Mouse (Mus musculus) MN1 (cell line): Measurements from ENCODE around the gene Numb.

Experiments used
- DNase-seq: peaks from one replicate; pipeline ENCODE4 v3.0.0-alpha.2; 2016; ENCODE audit warnings: low spot score

The Numb gene

DNA sequence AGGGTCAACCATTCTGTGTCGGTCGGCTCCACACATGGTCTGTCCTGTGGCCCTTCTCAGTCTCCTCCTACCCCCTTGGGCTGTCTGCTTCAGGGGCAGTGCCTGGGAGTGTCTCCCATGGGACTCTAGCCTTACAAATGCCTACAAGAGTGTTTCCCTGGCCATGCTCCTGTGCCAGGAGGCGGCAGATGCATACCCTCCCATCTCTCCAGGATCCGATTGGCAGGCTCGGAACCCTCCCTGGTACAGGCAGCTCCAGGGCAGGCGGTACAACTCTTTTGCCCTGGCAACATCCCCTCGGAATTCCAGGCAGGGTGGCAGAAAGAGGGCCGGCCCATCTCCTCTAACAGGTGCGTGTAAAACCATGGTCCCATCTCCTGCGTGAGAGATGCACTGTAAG is 139.1 kb downstream of the Numb start:
- DNase-seq, result no peak

DNA sequence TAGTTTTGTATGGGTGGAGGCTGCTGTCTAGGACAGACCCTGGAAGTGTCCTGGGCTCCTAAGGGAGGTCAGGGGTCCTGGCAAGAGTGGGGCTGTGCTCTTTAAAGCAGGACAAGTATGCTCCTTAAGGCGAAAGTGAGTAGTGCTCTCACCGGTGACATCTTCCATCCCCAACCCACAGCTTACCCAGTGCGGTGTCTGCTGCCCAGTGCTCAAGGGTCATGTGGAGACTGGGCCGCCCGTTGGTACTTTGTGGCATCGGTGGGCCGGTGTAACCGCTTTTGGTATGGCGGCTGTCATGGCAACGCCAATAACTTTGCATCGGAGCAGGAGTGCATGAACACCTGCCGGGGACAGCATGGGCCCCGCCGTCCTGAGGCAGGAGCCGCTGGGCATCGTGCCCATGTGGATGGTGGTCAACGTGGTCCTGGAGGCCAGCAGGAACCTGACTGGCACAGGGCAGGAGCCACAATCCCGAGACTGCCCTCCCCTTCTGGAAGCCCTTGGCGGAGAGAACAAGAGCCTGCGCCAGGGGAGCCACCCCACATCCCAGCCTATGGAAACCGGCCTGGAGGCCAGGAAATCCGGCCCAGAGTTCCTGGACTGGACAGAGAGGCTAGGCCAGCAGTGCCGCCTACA is 140.0 kb downstream of the Numb start:
- no peak for DNase-seq

DNA sequence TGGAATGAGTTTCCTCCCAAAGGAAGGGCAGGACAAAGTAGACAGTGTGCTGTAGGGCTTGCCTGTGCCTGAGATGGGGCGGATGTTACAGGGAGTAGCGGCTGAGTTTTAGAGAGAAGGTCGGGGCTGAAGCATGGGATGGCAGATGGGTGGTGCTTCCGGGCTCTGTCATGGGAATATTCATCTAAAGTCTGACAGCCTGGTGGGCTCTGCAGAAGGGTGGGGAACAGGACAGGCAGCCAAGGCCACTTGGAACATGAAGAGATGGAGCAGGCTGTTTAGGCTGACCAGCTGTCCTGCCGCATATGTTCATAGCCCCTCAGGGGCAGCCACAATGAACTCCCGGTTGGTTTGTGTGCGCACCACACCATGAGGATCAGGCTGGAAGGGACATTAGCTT is 140.5 kb downstream of the Numb start:
- DNase-seq, result no peak

DNA sequence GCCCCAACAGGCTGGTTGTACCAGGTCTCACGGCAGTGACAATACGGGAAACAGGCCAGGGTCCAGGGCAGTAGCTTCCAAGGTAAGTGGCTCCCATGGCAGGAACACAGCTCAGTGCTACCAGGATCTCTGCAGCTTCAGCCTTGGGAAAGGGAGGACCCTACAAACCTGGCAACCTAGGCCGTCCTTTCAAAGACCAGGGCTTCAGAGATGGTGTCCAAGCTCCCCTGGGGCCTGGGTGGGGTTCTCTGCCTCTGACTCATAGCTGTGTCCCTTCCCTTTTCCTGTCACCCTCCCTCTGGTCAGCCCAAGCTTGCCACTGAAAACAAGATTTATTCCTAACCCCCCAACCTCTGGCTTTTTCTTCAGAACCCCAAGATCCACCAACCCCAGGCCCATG is 141.6 kb downstream of the Numb start:
- DNase-seq, result no peak

DNA sequence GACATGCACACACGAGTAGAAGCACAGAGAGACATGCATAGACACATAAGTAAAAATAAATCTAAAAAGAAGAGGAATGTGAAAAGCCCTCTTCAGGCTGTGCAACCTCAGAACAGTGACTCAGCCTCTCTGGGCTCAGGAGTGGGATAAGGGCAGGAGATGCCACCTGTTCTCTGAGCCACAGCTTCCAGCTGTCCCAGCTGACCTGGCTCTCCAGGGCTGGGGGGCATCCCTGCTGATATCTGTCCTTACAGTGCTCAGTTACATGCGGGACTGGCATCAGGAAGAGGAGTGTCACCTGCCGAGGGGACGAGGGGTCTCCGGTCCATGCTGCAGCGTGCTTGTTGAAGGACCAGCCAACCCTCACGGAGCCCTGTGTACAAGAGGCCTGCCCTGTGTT is 145.0 kb downstream of the Numb start:
- DNase-seq, result no peak

DNA sequence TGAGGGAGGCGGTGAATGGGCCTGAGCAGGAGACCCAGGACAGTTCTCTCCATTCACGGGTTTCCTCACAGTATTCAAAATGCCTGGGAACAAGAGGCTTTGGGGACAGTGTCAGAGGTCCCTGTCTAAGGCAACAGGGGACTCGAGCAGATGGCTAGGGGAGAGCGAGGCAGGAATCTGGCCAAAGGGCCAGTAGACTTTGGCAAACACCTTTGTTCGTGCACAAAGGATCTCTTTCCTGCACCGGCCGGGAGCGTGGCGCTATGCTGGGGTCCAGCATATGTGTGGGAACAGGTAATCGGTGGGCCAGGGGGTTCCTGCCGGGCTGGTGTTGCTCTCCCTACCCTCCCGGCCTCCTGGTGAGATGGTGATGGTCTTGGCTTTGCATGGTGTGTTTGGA is 146.1 kb downstream of the Numb start:
- no peak for DNase-seq

DNA sequence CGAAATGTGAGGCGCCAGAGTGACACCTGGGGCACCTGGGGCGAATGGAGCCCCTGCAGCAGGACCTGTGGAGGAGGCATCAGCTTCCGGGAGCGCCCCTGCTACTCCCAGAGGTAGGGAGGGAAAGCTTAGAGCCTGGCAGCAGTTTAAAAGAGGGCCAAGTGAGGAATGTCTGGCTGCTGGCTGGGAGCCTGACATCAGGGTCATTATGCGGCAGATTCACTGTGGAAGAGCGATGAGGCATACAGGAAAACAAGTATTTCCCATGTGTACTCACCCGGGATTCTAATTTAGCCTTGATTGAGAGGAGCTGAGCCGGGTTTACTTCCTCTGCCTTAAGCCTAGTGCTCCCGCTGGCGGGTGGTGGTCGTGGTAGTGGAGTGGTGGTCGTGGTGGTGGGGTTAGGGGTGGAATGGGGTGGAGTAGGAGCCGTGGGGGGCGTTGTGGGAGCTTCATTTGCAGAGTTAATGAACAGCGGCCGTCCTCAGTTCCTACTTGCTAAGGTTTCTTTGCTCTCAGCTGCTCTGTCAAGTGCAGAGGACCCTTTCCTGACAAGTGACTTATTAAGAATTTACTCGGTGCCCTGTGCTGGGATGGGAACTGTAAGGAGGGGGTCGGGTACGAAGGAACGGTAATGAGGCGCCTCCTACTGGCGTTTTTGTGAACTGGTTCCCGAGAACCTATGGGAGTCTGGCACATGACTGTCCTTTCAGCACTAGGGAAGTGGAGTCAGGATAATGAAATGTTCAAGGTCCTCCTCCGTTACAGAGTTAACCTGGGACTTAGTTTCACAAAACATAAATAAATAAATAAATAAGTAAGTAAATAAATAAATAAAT is 151.1 kb downstream of the Numb start:
- DNase-seq, result peak; percentile 64

DNA sequence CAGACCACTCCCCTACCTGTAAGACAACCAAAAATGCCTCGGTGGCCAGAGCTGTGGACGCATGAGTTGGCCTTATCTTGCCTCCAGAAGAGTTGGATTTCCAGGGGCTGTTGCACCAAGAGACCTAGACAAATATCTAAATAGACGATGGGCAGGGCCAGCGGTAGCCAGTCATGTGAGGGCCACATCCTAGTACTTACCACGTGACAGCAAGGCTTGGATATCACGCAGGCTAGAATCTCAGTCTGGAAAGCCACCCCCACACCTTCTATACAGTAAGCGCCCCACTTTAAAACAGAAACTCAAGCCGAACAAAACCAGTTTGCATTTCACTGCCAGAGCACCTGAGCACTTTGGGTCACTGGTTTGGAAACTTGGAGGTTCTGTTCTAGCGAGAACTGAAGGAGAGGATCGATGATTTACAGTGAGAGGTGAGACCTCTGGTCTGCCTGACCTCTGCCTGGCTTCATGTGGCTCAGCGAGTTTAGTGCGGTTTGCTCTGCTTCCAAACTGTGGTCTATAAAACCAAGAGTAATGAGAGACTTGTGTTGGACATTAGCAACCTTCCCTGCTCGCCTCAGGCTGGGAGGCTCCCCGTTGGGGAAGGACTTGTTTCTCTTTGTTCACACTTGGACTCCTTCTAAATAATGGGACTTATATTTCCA is 153.4 kb downstream of the Numb start:
- DNase-seq, result no peak

DNA sequence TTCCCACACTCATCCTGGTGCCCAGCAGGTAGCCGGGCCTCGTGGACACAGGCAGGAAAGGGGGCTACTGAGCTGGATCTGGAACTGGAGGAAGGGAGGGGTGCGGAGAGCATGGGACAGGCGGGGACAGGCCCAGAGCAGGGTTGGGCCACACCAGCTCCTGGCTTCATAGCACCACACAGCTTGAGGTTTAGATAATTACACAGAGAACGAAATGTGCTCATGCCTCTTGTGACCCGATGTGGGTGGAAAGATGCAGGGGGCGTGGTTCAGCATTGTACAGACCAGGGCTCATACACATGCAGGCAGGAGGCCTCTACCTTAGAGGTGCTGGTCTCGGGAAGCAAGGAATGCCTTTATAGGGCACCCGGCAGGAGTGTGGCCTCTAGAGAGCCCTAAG is 153.9 kb downstream of the Numb start:
- no peak for DNase-seq

DNA sequence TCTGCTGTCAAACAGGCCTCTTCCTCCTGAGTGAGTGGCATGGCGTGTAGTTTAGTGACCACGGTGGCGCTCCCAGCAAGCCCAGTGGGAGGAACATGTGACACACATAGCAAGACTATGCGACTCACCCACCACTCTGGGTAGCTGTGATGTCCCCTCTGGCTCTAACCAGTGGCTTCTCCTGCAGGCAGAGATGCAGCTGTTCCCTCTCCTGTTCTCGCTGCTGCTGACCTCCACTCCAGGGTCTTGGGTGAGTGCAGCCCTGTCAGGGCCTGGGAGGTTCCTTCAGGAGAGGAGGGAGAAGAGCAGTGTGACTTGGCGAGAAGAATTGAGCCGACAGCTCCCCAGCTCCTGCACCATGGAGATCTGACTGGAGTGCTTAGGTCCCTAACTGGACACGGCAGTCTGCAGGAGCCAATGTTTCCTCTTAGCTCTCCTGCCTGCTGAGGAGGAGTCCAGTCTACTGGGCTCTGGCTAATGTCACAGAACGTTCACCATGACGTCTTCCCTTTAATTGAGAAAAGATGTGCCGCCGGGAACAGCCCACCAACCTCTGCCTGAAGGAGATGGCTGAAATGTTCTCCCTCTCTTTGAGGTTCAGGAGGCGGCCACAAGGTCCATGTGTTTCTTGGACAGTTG is 155.7 kb downstream of the Numb start:
- DNase-seq, result peak; percentile 68

DNA sequence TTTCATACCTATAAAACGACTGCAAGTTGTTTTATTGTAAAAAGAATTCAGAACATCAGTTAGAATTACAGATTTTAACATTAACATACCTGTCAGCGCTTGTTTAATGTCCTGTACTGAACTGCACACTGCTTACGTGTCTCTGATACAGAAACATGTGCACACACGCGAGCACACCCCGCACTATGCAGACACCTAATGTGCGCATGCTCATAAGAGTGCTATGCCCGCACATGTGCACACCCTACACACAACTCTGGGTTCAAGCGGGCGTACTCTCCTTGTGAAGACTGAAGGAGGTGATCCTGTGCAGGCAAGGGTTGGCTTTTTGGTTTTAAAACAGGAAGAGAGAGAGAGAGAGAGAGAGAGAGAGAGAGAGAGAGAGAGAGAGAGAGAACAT is 157.2 kb downstream of the Numb start:
- DNase-seq, result no peak

DNA sequence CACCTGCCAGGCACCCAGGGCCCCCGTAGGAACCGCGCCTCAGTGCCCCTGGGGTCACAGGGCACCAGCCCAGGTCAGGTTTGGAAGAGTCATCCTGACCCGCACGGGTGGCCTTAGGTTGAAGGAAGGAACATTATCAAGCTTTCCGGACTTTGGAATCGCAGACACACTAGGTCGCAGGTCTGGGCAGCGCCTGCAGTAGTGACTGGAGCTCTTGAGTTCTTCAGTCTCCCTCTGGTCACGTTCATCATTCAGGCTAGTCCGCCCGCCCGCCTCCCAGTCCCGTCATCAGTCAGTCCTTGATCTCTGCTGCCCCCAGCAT is 157.7 kb downstream of the Numb start:
- DNase-seq, result peak; percentile 53

DNA sequence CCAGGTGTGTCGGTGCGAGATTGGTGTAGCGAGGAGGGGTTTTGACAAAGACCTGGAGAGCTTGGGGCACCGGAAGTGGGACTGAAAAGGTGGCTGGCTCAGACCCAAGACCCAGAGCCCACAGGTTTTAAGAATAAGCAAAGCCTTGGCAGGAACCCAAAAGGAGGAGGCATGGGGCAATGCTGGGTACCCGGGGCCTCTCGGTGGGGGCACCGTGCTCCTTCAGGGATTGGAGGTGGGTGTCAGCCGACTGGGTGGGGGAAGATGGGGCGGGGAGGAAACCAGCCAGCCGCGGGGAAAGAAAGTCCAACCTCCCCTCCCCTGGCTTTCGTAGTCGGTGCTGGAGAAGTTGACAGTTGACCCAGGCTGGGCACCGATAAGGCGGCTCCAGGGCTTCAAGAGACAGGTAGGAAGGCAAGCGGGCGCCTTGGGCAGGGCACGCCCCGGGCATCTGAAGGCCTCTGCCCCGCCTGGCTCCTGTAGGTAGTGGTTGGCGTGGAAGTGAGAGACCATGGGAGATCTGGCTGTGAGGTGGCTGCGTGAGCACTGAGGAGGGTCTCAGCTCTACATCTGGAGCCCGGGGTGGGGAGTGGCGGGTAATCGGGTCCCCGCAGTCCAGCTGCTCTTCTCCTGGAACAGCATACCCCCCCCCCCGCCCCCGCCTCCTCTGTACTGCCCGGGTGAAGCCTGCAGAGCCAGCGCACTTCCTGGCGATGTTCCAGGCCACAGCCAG is 158.3 kb downstream of the Numb start, which contains the start of gene Papln:
Gene Papln, plus strand, starts transcription at position 324 of the 733 bp plus-strand sequence.
- DNase-seq, result peak; percentile 60

DNA sequence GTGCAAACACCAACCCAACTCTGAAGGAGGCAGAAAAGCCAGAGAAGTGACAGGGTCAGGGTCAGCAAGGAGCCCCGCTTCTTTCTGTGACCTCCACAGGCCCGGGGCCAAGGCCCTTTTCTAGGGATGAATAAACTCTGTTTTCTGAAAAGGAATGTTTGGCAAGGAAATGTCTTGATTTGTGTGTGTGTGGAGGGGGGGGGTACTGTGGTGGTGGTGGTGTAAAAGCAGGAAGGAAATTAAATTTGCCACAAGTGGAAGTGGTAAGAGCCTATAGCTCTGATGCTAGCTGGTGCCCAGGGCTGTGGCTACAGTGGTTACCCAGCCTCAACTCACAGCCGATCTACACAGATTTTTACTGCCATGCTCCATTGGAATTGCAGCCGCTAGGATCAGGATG is 159.0 kb downstream of the Numb start:
- no peak for DNase-seq

DNA sequence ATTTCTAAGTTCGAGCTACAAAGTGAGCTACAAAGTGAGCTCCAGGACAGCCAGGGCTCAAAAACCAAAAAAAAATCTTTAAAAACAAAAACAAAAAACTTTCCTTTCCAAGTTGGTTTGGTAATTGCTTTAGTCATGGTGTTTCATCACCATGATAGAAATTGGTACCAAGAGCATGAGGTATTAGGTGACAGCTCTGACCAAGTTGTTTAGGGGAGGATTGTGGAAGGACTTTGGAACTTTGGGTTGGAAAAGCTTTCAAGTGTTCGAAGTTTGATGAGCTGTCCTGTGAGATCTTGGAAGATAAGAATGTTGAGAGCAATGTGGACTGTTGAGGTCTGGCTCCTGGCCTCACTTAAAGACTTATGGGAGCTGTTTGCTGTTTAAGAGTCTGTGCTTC is 161.5 kb downstream of the Numb start:
- DNase-seq, result no peak

DNA sequence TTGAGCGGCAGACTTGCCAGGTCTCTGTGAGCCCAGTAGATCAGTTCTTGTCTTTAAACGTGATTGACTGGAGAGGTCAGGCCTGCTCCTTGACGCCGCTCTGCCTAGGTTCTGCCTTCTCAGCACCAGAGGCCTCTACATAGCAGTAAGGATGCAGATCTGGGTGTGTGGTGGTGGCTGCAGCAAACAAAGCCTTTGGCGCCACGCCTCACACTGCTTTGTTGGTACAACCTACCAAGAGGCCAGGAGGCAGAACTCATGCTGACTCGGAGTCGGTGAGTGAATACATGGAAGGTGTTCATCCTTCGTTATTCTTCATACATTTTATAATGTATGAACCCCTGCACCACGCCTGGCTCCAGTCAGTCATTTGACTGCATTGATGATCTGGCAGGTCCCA is 163.0 kb downstream of the Numb start:
- no peak for DNase-seq

DNA sequence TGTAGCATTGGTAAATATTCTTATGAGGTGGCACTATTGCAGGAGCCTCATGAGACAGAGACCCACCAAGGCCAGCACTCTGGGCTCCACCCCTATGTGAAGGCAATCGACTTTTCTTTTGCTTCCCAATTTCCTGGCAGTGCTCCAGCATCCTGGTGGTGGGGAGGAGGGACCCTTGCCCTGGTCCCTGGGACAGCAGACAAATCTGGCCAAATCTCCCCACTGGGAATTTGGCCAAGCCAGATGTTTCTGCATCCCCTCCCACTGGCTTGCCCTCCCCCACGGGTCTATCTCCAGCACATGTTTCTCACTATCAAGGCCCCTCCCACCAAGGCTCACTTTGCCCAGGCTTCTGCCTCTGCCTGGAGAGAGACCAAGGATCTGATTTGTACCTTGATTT is 169.2 kb downstream of the Numb start:
- peak; percentile 40 for DNase-seq

DNA sequence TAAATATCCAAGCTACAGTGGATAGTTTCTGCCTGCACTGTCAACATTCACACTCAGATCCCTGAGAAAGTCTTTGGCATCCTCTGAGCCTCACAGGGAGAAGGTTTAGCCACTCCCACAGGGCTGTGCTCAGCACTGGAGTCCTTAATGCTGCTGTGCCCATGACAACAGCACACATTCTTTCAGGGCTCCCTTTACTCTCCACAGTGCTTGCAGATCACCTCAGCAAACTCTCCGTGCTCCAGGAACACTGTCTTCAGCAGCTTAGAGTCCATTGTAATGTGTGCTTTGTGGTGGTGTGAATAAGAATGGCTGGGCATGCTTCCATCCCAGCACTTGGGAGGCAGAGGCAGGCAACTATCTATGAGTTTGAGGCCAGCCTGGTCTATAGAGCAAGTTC is 172.5 kb downstream of the Numb start:
- no peak for DNase-seq
